Mouse (Mus musculus) liver, embryonic 14.5 days (tissue): ENCODE data around the gene Hoxd3.

ENCODE experiments used
- CTCF ChIP-seq: IDR thresholded peaks from 2 replicates; pipeline ENCODE4 v1.5.1; 2016; ENCODE audit warnings: antibody characterized with exemption, low read depth, control low read depth
- EP300 ChIP-seq: IDR thresholded peaks from 2 replicates; pipeline ENCODE4 v1.6.1; 2016; ENCODE audit warnings: antibody characterized with exemption, low read depth

DNA sequence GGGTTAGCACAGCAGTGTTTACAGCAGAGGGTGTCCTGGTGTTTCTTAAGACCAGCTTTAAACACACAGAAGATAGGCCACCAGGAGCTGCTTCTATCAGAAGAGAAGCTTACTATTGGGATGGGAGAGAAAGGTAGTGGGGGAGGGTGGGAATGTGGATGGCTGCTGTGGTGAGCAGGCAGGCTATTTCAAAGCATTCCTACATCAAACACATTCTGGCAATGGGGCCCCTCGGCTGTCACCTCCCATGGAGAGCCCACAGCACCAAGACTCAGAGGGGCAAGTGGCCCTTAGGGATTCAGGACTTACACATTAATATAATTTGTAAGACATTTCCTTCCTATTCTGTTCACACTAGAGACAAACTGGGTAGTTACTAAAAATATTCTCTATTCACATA is 48.4 kb downstream of the Hoxd3 start:
- TF ChIP-seq EP300 (no peak), CTCF (no peak)
